Mouse (Mus musculus): Measurements from ENCODE around the gene Naa15. TPM values are rescaled to one million over a fixed set of nuclear protein-coding genes. Genes with fewer than 3 reads are reported as not detected.
"Not testable (repeated sequence)": the region's sequence is repeated elsewhere in the genome, so short reads cannot be mapped to it uniquely, and the experiment has no call there.

Gene Naa15
- polyA plus RNA-seq, 1 experiment from 2014 or later: 26.6 TPM

DNA sequence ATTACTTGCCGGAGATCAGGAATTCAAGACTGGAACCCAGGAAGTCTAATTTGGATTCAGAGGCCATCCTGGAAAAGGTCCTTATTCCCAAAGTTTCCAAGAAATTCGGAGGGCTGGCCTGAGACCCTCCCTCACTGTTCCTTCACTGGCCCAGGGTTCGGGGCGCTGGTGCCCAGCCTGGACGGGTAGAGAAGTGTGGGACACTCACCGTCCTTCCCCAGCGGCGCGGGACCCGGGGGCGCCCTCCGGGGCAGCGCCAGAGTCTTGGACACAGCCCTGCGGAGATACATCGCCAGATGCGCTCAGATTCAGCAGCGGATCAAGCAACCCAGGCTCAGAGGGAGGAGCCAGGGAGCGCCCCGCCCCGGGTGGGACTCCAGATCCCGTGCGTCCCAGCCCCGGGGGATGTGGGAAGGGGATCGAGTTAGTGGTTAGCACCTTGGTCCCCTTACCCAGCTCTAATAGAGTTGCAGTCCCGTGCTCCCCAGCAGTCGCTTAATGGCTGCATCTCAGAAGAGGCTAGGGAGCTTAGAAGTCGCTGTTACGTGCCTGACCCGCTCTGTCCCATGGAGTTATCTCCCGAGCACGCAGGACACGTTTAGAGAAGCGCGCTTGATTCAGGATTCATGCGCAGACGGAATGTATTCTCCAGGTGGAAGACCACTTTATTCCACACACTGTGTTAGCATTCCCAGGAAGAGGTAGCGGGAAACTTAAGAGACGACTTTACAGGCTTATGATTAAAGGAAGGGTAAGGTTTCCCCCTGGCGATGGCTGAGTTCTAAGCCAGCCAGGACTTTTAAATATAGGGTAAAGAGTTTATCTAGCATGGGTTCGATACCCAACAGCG lies 18.5 kb upstream of the Naa15 start, which contains the start of gene Mgarp:
Gene Mgarp (minus strand): TSS at position 520 of the 850 bp plus-strand sequence.
- 3% methylated on average over 41 of the region's 41 CpGs for WGBS
- Histone ChIP-seq H3K9me3 (replicated peaks; ENCODE audit: low read length) (no peaks in the 10 kb centered on the region), H3K27ac (no peak within 1 kb of the TSS), H3K27me3 (ENCODE audit: insufficient read depth, low read length) (0 out of 2 replicates have a peak, but pooled peaks cover 6% of the 10 kb centered on the region), H3K9ac (ENCODE audit: low read depth, low read length) (peak within 1 kb of the TSS; percentile 46), H3K4me3 (replicated peaks; ENCODE audit: low read depth, low read length) (peak within 1 kb of the TSS; percentile 57), H3K36me3 (ENCODE audit: insufficient read depth, low read length) (no peaks in the 10 kb centered on the region), H3K4me2 (ENCODE audit: low read length) (peak within 1 kb of the TSS; percentile 91), H3K4me1 (replicated peaks; ENCODE audit: insufficient read depth, low read length) (peaks cover 8% of the 10 kb centered on the region; the same call in 1 of the 2 replicates)
- peak; percentile 80 for ATAC-seq (replicated peaks; ENCODE audit: low FRiP score, low read depth)
- peak; percentile 58 for TF ChIP-seq CTCF (IDR thresholded peaks at IDR 0.05; ENCODE audit: low read depth)
- DNase-seq (ENCODE audit: low spot score): peak; percentile 72

DNA sequence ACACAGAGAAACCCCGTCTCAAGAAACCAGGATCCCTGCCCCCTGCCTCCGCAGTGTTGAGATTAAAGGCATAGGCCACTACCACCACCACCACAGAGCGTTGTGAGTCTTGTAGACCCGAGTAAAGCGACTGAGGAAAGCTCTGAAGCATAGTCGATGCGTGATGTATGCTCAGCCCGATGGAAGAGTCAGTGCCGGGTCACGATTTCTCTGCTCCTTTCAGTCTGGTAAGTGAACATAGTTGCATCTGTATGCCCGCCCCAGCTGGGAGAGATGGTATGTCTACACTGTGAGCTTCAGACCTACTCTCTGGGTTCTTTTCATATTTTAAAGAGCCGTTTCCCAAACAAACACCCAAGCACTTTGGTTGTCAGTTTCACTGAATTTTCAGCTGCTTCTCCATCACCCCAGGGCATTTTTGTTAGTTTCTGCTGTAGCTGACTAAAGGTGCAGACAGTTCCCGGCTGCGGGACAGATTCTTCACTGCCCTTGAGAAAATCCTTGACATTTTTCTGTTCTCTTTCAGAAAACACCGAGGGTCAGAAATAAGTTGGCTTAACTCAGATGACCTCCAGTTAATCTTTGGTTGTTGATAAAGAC lies 17.1 kb upstream of the Naa15 start:
- DNase-seq (ENCODE audit: low spot score) (no peak), ATAC-seq (replicated peaks; ENCODE audit: low FRiP score, low read depth) (no peak)
- WGBS: 68% methylated on average over 15 of the region's 15 CpGs
- H3K4me3 ChIP-seq (replicated peaks; ENCODE audit: low read depth, low read length): no peak overlapping the region
- TF ChIP-seq CTCF (IDR thresholded peaks at IDR 0.05; ENCODE audit: low read depth): no peak
- no peaks in the 10 kb centered on the region for H3K9me3 ChIP-seq (replicated peaks; ENCODE audit: low read length)
- H3K27ac ChIP-seq: no peak overlapping the region
- 0 out of 2 replicates have a peak, but pooled peaks cover 6% of the 10 kb centered on the region for H3K27me3 ChIP-seq (ENCODE audit: insufficient read depth, low read length)
- 0 out of 2 replicates have a peak, but pooled peaks cover 1% of the 10 kb centered on the region for H3K36me3 ChIP-seq (ENCODE audit: insufficient read depth, low read length)
- no peak overlapping the region for H3K9ac ChIP-seq (ENCODE audit: low read depth, low read length)
- peaks cover 8% of the 10 kb centered on the region; the same call in 1 of the 2 replicates for H3K4me1 ChIP-seq (replicated peaks; ENCODE audit: insufficient read depth, low read length)
- no peak overlapping the region for H3K4me2 ChIP-seq (ENCODE audit: low read length)

DNA sequence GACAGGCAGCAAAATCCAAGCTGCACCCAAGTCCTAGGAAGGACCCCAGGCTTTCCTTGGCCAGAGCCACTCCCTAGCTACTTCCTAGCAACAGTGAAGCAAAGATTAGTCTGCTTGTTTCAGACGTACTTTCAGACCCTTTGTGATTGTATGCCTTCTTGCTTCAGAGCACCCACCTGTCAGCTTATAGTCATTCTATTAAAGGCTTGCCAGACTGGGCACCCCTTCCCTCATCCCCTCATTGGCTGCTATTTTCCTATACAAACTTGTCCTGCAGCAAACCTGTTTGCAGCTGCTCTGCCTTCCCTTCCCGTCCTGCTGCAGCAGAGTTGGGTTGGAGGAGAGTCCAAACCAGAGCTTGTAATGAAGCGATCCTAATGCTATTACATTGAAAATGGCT lies 16.3 kb upstream of the Naa15 start:
- H3K9me3 ChIP-seq (replicated peaks; ENCODE audit: low read length): no peaks in the 10 kb centered on the region
- H3K27ac ChIP-seq: no peak overlapping the region
- no peak overlapping the region for H3K4me3 ChIP-seq (replicated peaks; ENCODE audit: low read depth, low read length)
- TF ChIP-seq CTCF (IDR thresholded peaks at IDR 0.05; ENCODE audit: low read depth): no peak
- WGBS: 25% methylated on average over 3 of the region's 3 CpGs
- H3K36me3 ChIP-seq (ENCODE audit: insufficient read depth, low read length): peaks cover 10% of the 10 kb centered on the region; the same call in 1 of the 2 replicates
- DNase-seq (ENCODE audit: low spot score) (no peak), ATAC-seq (replicated peaks; ENCODE audit: low FRiP score, low read depth) (no peak)
- no peak overlapping the region for H3K9ac ChIP-seq (ENCODE audit: low read depth, low read length)
- H3K4me1 ChIP-seq (replicated peaks; ENCODE audit: insufficient read depth, low read length): peaks cover 8% of the 10 kb centered on the region; the same call in 1 of the 2 replicates
- H3K27me3 ChIP-seq (ENCODE audit: insufficient read depth, low read length): 0 out of 2 replicates have a peak, but pooled peaks cover 6% of the 10 kb centered on the region
- H3K4me2 ChIP-seq (ENCODE audit: low read length): no peak overlapping the region

DNA sequence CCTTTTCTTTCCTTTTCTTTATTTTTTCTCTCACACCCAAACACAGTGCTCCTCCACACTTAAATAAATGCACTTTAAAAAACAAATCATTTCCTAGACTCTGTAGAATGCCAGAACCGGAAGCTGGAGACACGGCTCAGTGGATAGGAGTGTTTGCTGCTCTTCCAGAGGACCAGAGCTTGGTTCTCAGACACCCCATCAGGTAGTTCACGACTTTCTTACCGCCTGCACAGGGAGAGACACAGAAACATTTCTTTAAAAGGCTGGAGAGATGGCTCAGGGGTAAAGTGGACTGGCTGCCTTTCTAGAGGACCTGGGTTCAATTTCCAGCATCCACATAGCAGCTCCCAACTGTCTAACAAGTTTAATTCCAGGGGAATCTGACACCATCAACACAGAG lies 15.4 kb upstream of the Naa15 start:
- 30% methylated on average over 4 of the region's 4 CpGs for WGBS
- ATAC-seq (replicated peaks; ENCODE audit: low FRiP score, low read depth): no peak
- Histone ChIP-seq H3K4me2 (ENCODE audit: low read length) (no peak overlapping the region), H3K4me3 (replicated peaks; ENCODE audit: low read depth, low read length) (no peak overlapping the region), H3K27me3 (ENCODE audit: insufficient read depth, low read length) (0 out of 2 replicates have a peak, but pooled peaks cover 6% of the 10 kb centered on the region), H3K36me3 (ENCODE audit: insufficient read depth, low read length) (peaks cover 12% of the 10 kb centered on the region; the same call in 1 of the 2 replicates), H3K9me3 (replicated peaks; ENCODE audit: low read length) (no peaks in the 10 kb centered on the region), H3K4me1 (replicated peaks; ENCODE audit: insufficient read depth, low read length) (peaks cover 8% of the 10 kb centered on the region; the same call in 1 of the 2 replicates), H3K9ac (ENCODE audit: low read depth, low read length) (no peak overlapping the region), H3K27ac (no peak overlapping the region)
- no peak for DNase-seq (ENCODE audit: low spot score)
- no peak for TF ChIP-seq CTCF (IDR thresholded peaks at IDR 0.05; ENCODE audit: low read depth)

DNA sequence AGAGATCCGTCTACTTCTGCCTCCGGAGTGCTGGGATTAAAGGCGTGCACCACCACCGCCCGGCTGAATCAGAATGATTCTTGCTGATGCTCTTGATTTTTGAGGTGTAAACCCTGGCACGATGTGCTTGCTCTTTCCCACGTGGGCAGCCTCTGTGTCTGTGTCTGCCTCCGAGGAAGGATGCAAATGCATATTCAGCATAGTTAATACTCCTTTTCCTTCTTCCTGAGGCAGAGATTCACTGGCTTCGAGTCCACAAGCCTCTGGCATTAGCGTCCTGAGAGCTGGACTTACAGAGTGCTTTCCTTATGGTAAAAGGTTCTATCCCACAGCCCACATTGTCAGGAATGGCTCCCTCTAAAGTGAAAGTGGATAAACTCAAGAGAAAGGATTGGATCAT lies 14.3 kb upstream of the Naa15 start:
- Histone ChIP-seq H3K9me3 (replicated peaks; ENCODE audit: low read length) (no peaks in the 10 kb centered on the region), H3K4me3 (replicated peaks; ENCODE audit: low read depth, low read length) (no peak overlapping the region), H3K27ac (no peak overlapping the region), H3K27me3 (ENCODE audit: insufficient read depth, low read length) (0 out of 2 replicates have a peak, but pooled peaks cover 6% of the 10 kb centered on the region), H3K4me2 (ENCODE audit: low read length) (no peak overlapping the region), H3K36me3 (ENCODE audit: insufficient read depth, low read length) (peaks cover 12% of the 10 kb centered on the region; the same call in 1 of the 2 replicates), H3K4me1 (replicated peaks; ENCODE audit: insufficient read depth, low read length) (peaks cover 8% of the 10 kb centered on the region; the same call in 1 of the 2 replicates), H3K9ac (ENCODE audit: low read depth, low read length) (no peak overlapping the region)
- TF ChIP-seq CTCF (IDR thresholded peaks at IDR 0.05; ENCODE audit: low read depth): no peak
- ATAC-seq (replicated peaks; ENCODE audit: low FRiP score, low read depth) (no peak), DNase-seq (ENCODE audit: low spot score) (no peak)
- WGBS: 75% methylated on average over 10 of the region's 10 CpGs

DNA sequence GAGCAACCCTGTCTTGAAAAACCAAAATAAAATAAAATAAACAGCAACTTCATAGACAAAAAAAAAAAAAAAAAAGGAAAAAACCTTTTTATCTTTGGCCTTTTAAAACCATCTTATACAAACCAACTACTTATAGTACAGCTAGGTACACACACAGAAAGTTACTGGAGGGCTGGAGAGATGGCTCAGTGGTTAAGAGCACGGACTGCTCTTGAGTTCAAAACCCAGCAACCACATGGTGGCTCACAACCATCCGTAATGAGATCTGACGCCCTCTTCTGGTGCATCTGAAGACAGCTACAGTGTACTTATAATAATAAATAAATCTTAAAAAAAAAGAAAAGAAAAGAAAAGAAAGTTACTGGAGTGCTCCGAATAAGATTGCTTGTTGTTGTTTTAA lies 12.9 kb upstream of the Naa15 start:
- H3K4me3 ChIP-seq (replicated peaks; ENCODE audit: low read depth, low read length); ATAC-seq (replicated peaks; ENCODE audit: low FRiP score, low read depth); H3K9ac ChIP-seq (ENCODE audit: low read depth, low read length); H3K27me3 ChIP-seq (ENCODE audit: insufficient read depth, low read length); H3K4me1 ChIP-seq (replicated peaks; ENCODE audit: insufficient read depth, low read length); H3K9me3 ChIP-seq (replicated peaks; ENCODE audit: low read length); H3K4me2 ChIP-seq (ENCODE audit: low read length); DNase-seq (ENCODE audit: low spot score); H3K27ac ChIP-seq: not testable (repeated sequence)
- WGBS: 65% methylated on average over 4 of the region's 4 CpGs
- TF ChIP-seq CTCF (IDR thresholded peaks at IDR 0.05; ENCODE audit: low read depth): peak; percentile 33
- H3K36me3 ChIP-seq (ENCODE audit: insufficient read depth, low read length): peaks cover 18% of the 10 kb centered on the region; the same call in 1 of the 2 replicates
